In the genomic region with DNA sequence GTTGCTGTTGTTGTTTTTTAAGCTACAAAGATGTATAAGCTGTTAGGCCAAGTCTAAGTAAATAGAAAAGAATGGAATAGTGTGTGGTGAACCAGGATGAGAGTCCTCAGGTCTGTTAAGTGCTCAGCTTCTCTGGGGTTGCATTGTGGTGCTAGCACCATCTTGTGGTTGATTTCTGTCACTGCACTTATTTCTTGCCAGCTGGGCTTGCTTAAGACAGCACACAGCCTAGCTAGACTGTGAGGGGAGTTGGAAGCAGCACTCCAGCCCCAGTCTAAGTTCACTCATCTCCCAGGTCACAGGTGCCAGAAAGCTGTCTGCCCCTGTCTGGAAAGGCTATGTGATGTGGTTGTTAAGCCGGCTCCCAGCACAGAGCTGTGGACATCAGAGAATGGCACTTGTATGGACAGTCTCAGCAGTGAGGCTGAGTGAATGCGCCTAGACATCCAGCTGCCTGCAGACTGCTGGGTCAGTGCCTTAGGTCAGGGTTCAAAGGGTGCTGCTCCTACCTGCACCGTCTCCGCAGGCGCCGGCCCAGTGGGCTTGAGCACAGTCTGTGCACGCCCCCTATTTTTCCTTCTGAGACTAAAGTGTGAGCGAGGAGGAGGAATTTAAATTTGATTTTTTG, we compare ENCODE assay signal across 7 mouse cellular contexts. TPM values are rescaled to one million over a fixed set of nuclear protein-coding genes. Genes with fewer than 3 reads are reported as not detected.
DNase-seq lines count a peak whose midpoint lies in the region; ATAC-seq and TF ChIP-seq lines count a peak whose summit lies in the region.

No protein-coding gene starts in this region.

- H3K4me1 ChIP-seq in hindbrain, postnatal 0 days (ENCODE audit: insufficient read depth, low read length), result no peaks in the 10 kb centered on the region

- H3K4me2 ChIP-seq in hindbrain, postnatal 0 days (ENCODE audit: low read depth, low read length), result no peak overlapping the region

- 90% methylated on average over 8 of the region's 8 CpGs for WGBS in hindbrain, postnatal 0 days

- peak; percentile 96 for TF ChIP-seq CTCF in hindbrain, postnatal 0 days (IDR thresholded peaks at IDR 0.05; ENCODE audit: low read depth)

- no peak overlapping the region for H3K4me3 ChIP-seq in hindbrain, postnatal 0 days (ENCODE audit: low read length)

- peak; percentile 42 for DNase-seq in WW6 (ENCODE audit: low read depth, low spot score)
- DNase-seq in cerebellum, postnatal 36 days, result peak; percentile 56 to 71
- DNase-seq in gastrocnemius, adult 18-20 months (ENCODE audit: low spot score), result peak; percentile 71
- peak; percentile 83 for DNase-seq in hindbrain, postnatal 0 days (ENCODE audit: low spot score)
- peak; percentile 60 to 66 for DNase-seq in left cerebral cortex, adult 18-20 months (ENCODE audit: low spot score in 2 of 2)
- peak; percentile 88 for DNase-seq in lung, postnatal 36 days
- DNase-seq in right cerebral cortex, adult 2 months (ENCODE audit: low spot score in 2 of 2), result peak; percentile 76 to 85

- no peaks in the 10 kb centered on the region for H3K9me3 ChIP-seq in hindbrain, postnatal 0 days (ENCODE audit: low read length)

- H3K27ac ChIP-seq in hindbrain, postnatal 0 days, result no peak overlapping the region

- H3K36me3 ChIP-seq in hindbrain, postnatal 0 days (ENCODE audit: insufficient read depth, low read length), result peaks cover 19% of the 10 kb centered on the region

- H3K27me3 ChIP-seq in hindbrain, postnatal 0 days (ENCODE audit: insufficient read depth, low read length), result no peaks in the 10 kb centered on the region

- peak; percentile 84 for ATAC-seq in hindbrain, postnatal 0 days

- H3K9ac ChIP-seq in hindbrain, postnatal 0 days (replicated peaks; ENCODE audit: low read length), result no peak overlapping the region

RNA-seq across cellular contexts. Expression of gene Vti1a, which starts 16.7 kb away (rescaled TPM):
- total RNA-seq in gastrocnemius, adult 18-20 months (2021), result 10 to 100 TPM; 17.3 TPM
- 37.6 and 43.1 TPM in 2 replicates for total RNA-seq in hindbrain, postnatal 0 days (2014; rRNA removed)
- 25.7 and 28.2 TPM in 2 replicates for polyA plus RNA-seq in hindbrain, postnatal 0 days (2015; fragmentation: Nextera tagmentation; extraction: Ambion mirVana)
- total RNA-seq in left cerebral cortex, adult 18-20 months (2021), result 10 to 100 TPM; 63.5 to 68.1 TPM

RNA-seq across cellular contexts. Expression of gene Zdhhc6, which starts 16.9 kb away (rescaled TPM):
- 10 to 100 TPM; 20.0 to 21.4 TPM for total RNA-seq in gastrocnemius, adult 18-20 months (2021)
- total RNA-seq in hindbrain, postnatal 0 days (2014; rRNA removed), result 31.6 and 38.3 TPM in 2 replicates
- 56.8 and 58.5 TPM in 2 replicates for polyA plus RNA-seq in hindbrain, postnatal 0 days (2015; fragmentation: Nextera tagmentation; extraction: Ambion mirVana)
- 10 to 100 TPM; 27.4 to 27.8 TPM for total RNA-seq in left cerebral cortex, adult 18-20 months (2021)
